Mouse (Mus musculus): ENCODE results near the gene Apoc4. TPM values are rescaled to one million over a fixed set of nuclear protein-coding genes. Genes with fewer than 3 reads are reported as not detected.
"Not testable (repeated sequence)": the region's sequence is repeated elsewhere in the genome, so short reads cannot be mapped to it uniquely, and the experiment has no call there.

Gene Apoc4
- polyA plus RNA-seq, 1 experiment from 2014 or later = not detected

GRCm38 (mm10) chr7:19688101-19688500, 6.8 kb upstream of the Apoc4 start:
- no peak for ATAC-seq (ENCODE audit: low FRiP score)
- no peak overlapping the region for H3K9ac ChIP-seq
- H3K4me2 ChIP-seq = no peak overlapping the region
- no peaks in the 10 kb centered on the region for H3K9me3 ChIP-seq
- H3K4me3 ChIP-seq (replicated peaks) = no peak overlapping the region
- H3K27ac ChIP-seq = no peak overlapping the region
- no peaks in the 10 kb centered on the region for H3K27me3 ChIP-seq
- H3K36me3 ChIP-seq (replicated peaks) = no peaks in the 10 kb centered on the region
- 94% methylated on average over 10 of the region's 10 CpGs for WGBS
- no peaks in the 10 kb centered on the region; the same call in 1 of the 2 replicates for H3K4me1 ChIP-seq

- not testable (repeated sequence) for H3K4me3 ChIP-seq (replicated peaks); H3K9me3 ChIP-seq; ATAC-seq (ENCODE audit: low FRiP score); H3K9ac ChIP-seq; H3K27ac ChIP-seq; H3K27me3 ChIP-seq; H3K36me3 ChIP-seq (replicated peaks); H3K4me2 ChIP-seq; H3K4me1 ChIP-seq
- 70% methylated on average over 8 of the region's 8 CpGs for WGBS
Measured at GRCm38 (mm10) chr7:19686927-19687583, 5.8 kb upstream of the Apoc4 start.

- no peak for ATAC-seq (ENCODE audit: low FRiP score)
- H3K4me1 ChIP-seq = no peaks in the 10 kb centered on the region
- WGBS = 84% methylated on average over 6 of the region's 6 CpGs
- H3K9ac ChIP-seq = no peak overlapping the region
- H3K27ac ChIP-seq = no peak overlapping the region
- H3K36me3 ChIP-seq (replicated peaks) = no peaks in the 10 kb centered on the region
- H3K4me2 ChIP-seq = no peak overlapping the region
- no peaks in the 10 kb centered on the region for H3K9me3 ChIP-seq
- no peaks in the 10 kb centered on the region for H3K27me3 ChIP-seq
- H3K4me3 ChIP-seq (replicated peaks) = no peak overlapping the region
Measured at GRCm38 (mm10) chr7:19686521-19686920, 5.2 kb upstream of the Apoc4 start.

- 53% methylated on average over 4 of the region's 4 CpGs for WGBS
- ATAC-seq (ENCODE audit: low FRiP score) = no peak
Measured at GRCm38 (mm10) chr7:19685374-19685773, 4.1 kb upstream of the Apoc4 start.

GRCm38 (mm10) chr7:19683771-19684201, 2.5 kb upstream of the Apoc4 start:
- Histone ChIP-seq H3K4me3 (replicated peaks) (no peak overlapping the region), H3K27me3 (no peaks in the 10 kb centered on the region)
- 85% methylated on average over 6 of the region's 6 CpGs for WGBS

More at GRCm38 (mm10) chr7:19685374-19685773, 4.1 kb upstream of the Apoc4 start:
- no peak overlapping the region for H3K27ac ChIP-seq
- H3K4me3 ChIP-seq (replicated peaks) = no peak overlapping the region
- H3K36me3 ChIP-seq (replicated peaks) = no peaks in the 10 kb centered on the region
- no peaks in the 10 kb centered on the region for H3K9me3 ChIP-seq
- no peaks in the 10 kb centered on the region for H3K27me3 ChIP-seq
- no peak overlapping the region for H3K9ac ChIP-seq
- no peaks in the 10 kb centered on the region for H3K4me1 ChIP-seq
- no peak overlapping the region for H3K4me2 ChIP-seq

GRCm38 (mm10) chr7:19682979-19683378, 1.7 kb upstream of the Apoc4 start:
- no peak overlapping the region for H3K9ac ChIP-seq
- no peak overlapping the region for H3K4me2 ChIP-seq
- H3K36me3 ChIP-seq (replicated peaks) = no peaks in the 10 kb centered on the region
- H3K9me3 ChIP-seq = no peaks in the 10 kb centered on the region
- H3K27ac ChIP-seq = no peak overlapping the region
- WGBS = 71% methylated on average over 3 of the region's 3 CpGs
- ATAC-seq (ENCODE audit: low FRiP score) = no peak
- H3K27me3 ChIP-seq = no peaks in the 10 kb centered on the region
- no peaks in the 10 kb centered on the region for H3K4me1 ChIP-seq
- H3K4me3 ChIP-seq (replicated peaks) = no peak overlapping the region

More at GRCm38 (mm10) chr7:19683771-19684201, 2.5 kb upstream of the Apoc4 start:
- H3K4me2 ChIP-seq = no peak overlapping the region
- no peak overlapping the region for H3K27ac ChIP-seq
- H3K9me3 ChIP-seq = no peaks in the 10 kb centered on the region
- H3K36me3 ChIP-seq (replicated peaks) = no peaks in the 10 kb centered on the region
- H3K9ac ChIP-seq = no peak overlapping the region
- no peak for ATAC-seq (ENCODE audit: low FRiP score)
- no peaks in the 10 kb centered on the region for H3K4me1 ChIP-seq

GRCm38 (mm10) chr7:19680702-19681101, 577 bp downstream of the Apoc4 start:
- Histone ChIP-seq H3K36me3 (replicated peaks) (no peaks in the 10 kb centered on the region), H3K4me1 (no peaks in the 10 kb centered on the region), H3K27ac (no peak overlapping the region), H3K9ac (no peak overlapping the region), H3K4me2 (no peak overlapping the region), H3K9me3 (no peaks in the 10 kb centered on the region), H3K27me3 (no peaks in the 10 kb centered on the region), H3K4me3 (replicated peaks) (no peak overlapping the region)
- 87% methylated on average over 2 of the region's 2 CpGs for WGBS
- ATAC-seq (ENCODE audit: low FRiP score) = no peak

GRCm38 (mm10) chr7:19678901-19679300, 2.4 kb downstream of the Apoc4 start:
- no peak overlapping the region for H3K4me2 ChIP-seq
- H3K4me1 ChIP-seq = no peaks in the 10 kb centered on the region
- H3K27ac ChIP-seq = no peak overlapping the region
- no peak for ATAC-seq (ENCODE audit: low FRiP score)
- H3K9me3 ChIP-seq = no peaks in the 10 kb centered on the region
- no peaks in the 10 kb centered on the region for H3K36me3 ChIP-seq (replicated peaks)
- no peaks in the 10 kb centered on the region for H3K27me3 ChIP-seq
- no peak overlapping the region for H3K4me3 ChIP-seq (replicated peaks)
- WGBS = 89% methylated on average over 3 of the region's 3 CpGs
- no peak overlapping the region for H3K9ac ChIP-seq

GRCm38 (mm10) chr7:19677872-19678271, 3.4 kb downstream of the Apoc4 start, which contains the start of gene Apoc2:
Apoc2 (minus strand) TSS chr7:19677941.
- H3K4me1 ChIP-seq = no peaks in the 10 kb centered on the region
- H3K27ac ChIP-seq = no peak within 1 kb of the TSS
- WGBS = 82% methylated on average over 8 of the region's 8 CpGs
- no peaks in the 10 kb centered on the region for H3K27me3 ChIP-seq
- no peaks in the 10 kb centered on the region for H3K36me3 ChIP-seq (replicated peaks)
- no peak within 1 kb of the TSS for H3K4me3 ChIP-seq (replicated peaks)
- H3K9me3 ChIP-seq = no peaks in the 10 kb centered on the region
- ATAC-seq (ENCODE audit: low FRiP score) = no peak
- H3K9ac ChIP-seq = no peak within 1 kb of the TSS; the same call in 1 of the 2 replicates
- H3K4me2 ChIP-seq = no peak within 1 kb of the TSS

GRCm38 (mm10) chr7:19676662-19677061, 4.6 kb downstream of the Apoc4 start:
- no peak overlapping the region for H3K9ac ChIP-seq
- H3K36me3 ChIP-seq (replicated peaks) = no peaks in the 10 kb centered on the region
- no peaks in the 10 kb centered on the region for H3K27me3 ChIP-seq
- ATAC-seq (ENCODE audit: low FRiP score) = no peak
- 69% methylated on average over 1 of the region's 1 CpGs for WGBS
- H3K27ac ChIP-seq = no peak overlapping the region
- H3K4me2 ChIP-seq = no peak overlapping the region
- no peak overlapping the region for H3K4me3 ChIP-seq (replicated peaks)
- H3K4me1 ChIP-seq = no peaks in the 10 kb centered on the region
- H3K9me3 ChIP-seq = no peaks in the 10 kb centered on the region

GRCm38 (mm10) chr7:19675824-19676223, 5.5 kb downstream of the Apoc4 start:
- no peak overlapping the region for H3K9ac ChIP-seq
- no peak overlapping the region for H3K4me3 ChIP-seq (replicated peaks)
- no peaks in the 10 kb centered on the region for H3K4me1 ChIP-seq
- 80% methylated on average over 10 of the region's 10 CpGs for WGBS
- H3K9me3 ChIP-seq = no peaks in the 10 kb centered on the region
- ATAC-seq (ENCODE audit: low FRiP score) = no peak
- no peak overlapping the region for H3K4me2 ChIP-seq
- H3K36me3 ChIP-seq (replicated peaks) = no peaks in the 10 kb centered on the region
- no peak overlapping the region for H3K27ac ChIP-seq
- no peaks in the 10 kb centered on the region for H3K27me3 ChIP-seq

- no peaks in the 10 kb centered on the region for H3K9me3 ChIP-seq
- 75% methylated on average over 14 of the region's 14 CpGs for WGBS
- no peak for ATAC-seq (ENCODE audit: low FRiP score)
- H3K4me2 ChIP-seq = no peak overlapping the region
- H3K36me3 ChIP-seq (replicated peaks) = no peaks in the 10 kb centered on the region
- H3K4me1 ChIP-seq = 0 out of 2 replicates have a peak, but pooled peaks cover 4% of the 10 kb centered on the region
- H3K4me3 ChIP-seq (replicated peaks) = no peak overlapping the region
- no peaks in the 10 kb centered on the region for H3K27me3 ChIP-seq
- H3K9ac ChIP-seq = no peak overlapping the region
- H3K27ac ChIP-seq = no peak overlapping the region
Measured at GRCm38 (mm10) chr7:19673083-19673699, 8.1 kb downstream of the Apoc4 start.

GRCm38 (mm10) chr7:19671511-19671910, 9.8 kb downstream of the Apoc4 start:
- Histone ChIP-seq H3K4me2 (no peak overlapping the region), H3K4me3 (replicated peaks) (no peak overlapping the region), H3K27me3 (0 out of 2 replicates have a peak, but pooled peaks cover 5% of the 10 kb centered on the region), H3K9ac (no peak overlapping the region), H3K27ac (no peak overlapping the region), H3K36me3 (replicated peaks) (no peaks in the 10 kb centered on the region), H3K4me1 (0 out of 2 replicates have a peak, but pooled peaks cover 4% of the 10 kb centered on the region), H3K9me3 (no peaks in the 10 kb centered on the region)
- ATAC-seq (ENCODE audit: low FRiP score) = no peak
- 72% methylated on average over 10 of the region's 10 CpGs for whole genome bisulfite sequencing

All from forebrain, embryonic 12.5 days (tissue).